Mouse (Mus musculus): ENCODE data around the gene Eif2b3.

The Eif2b3 gene

DNA sequence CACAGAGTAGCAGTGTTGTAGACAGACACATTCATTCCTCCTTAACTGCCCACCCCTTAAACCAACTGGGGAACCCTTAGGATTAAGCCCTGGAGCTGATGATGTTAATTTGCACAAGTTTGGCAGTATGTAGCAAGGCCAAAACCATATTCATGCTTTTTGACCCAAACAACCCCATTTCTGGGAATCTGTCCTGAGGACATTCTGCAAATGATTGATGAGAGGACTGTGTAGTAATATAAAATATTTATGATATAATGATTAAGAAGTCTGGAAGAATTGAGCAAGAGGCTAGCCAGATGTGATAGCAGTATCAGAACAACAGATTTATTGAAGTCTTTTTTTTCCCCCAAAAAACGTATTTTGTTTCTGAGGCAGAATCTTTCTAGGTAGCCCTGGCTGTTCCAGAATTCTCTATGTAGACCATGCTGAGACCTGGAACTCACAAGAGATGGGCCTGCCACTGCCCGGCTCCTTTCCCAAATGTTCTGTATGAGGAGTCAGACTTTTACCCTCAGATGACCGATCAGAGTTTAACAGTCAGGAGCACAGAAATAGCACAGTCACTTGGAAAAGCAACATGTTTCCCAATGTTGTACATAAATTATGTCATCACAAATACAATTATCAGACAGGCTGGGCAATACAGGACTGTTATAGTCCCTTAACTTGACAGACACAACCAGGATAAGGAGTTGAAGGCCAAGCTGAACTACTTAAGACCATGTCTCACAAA is 75.6 kb downstream of the Eif2b3 start:
- CTCF ChIA-PET, result no interaction called here

DNA sequence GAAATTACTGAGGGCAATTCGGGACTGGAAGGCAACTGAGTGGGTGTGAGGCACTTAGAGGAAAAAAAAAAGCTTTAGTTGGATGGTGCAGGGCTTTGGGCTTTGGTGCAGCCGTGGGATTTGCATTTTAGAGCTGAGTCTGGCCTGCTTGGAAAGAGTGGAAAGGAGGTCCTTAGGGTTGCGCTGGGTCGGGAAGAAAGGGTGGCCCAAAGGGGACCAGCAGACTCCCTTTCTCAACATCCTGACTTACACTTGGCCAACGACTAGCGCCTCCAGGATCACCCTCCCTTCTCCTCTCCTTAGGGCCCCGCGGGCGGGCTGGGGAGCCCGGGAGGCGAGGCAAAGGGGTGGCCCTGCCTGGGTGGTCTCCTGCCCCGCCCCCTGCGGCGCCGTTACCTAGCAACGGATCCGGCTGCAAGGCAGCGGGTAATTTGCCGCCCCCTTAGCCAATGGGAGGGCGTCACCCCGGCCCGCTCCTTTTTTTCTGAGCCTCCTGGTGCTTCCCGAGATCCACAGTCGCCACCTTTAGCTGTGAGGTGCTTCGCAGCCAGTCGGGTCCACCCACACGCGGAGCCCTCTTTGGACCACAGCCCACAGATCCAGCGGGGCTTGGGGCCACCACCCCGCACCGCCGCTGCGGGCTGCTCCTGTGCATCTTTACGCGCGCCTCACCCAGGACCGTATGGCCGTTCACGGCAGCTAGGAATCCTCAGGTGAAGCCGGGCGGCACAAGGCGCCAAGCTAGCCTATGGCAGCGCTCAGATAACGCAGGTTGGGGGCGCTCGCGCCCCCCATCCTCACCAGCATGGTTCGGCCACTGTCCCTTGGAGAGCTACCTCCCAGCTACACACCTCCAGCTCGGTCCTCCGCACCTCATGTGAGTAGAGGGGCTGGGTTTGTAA is 76.6 kb downstream of the Eif2b3 start, which contains the start of gene Ptch2:
Gene Ptch2 (plus strand): TSS at position 525 of the 902 bp plus-strand sequence.
- CTCF ChIA-PET, result no interaction called here

DNA sequence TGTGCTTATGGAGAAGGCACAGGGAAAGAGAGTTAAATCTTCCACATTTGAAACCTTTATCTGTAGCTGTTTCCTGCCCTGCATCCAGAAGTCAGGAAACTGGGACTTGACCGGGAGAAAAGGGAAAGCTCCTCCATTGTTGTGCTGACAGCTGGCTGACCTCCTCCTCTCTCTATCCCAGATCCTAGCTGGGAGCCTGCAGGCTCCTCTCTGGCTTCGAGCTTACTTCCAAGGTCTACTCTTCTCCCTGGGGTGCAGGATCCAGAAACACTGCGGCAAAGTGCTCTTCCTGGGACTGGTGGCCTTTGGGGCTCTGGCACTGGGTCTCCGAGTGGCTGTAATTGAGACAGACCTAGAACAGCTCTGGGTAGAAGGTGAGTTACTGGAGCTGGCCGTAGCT is 77.5 kb downstream of the Eif2b3 start:
- CTCF ChIA-PET, result no interaction called here

DNA sequence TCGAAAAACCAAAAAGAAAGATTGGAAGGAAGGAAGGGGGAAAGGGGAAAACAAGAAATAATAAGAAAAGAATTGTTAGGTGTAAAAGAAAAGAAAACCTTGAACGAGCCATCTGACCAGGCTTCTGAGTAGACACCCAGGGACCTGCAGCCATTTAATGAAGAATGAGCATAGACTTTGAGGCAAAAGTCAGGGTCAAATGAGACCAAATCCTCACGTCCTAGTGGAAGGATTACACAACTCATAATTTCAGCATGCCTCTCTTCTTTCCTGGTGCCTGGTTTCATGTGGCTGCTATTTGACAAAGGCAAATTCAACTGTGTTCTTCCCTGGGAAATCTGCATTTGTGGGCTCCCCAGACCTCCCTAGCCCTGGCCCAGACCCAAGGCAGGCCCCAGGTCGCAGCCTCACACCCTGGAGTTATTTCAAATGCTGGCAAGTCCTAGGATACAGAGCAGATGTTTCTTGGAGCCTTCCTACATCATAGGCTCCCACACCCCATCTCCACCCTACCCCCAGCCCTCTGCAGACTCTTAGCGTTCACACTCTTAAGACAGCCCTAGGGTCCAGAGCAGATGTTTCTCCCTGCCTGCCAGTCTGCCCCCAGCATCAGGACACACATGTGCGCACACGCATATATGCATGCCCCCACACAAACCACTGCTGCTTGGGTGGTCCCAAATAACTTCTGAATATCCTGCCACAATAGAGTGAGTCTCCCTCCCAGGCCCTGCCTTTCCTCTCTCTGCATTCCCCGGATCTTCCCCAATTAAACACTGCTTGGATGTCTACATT is 79.0 kb downstream of the Eif2b3 start:
- CTCF ChIA-PET, result no interaction called here

DNA sequence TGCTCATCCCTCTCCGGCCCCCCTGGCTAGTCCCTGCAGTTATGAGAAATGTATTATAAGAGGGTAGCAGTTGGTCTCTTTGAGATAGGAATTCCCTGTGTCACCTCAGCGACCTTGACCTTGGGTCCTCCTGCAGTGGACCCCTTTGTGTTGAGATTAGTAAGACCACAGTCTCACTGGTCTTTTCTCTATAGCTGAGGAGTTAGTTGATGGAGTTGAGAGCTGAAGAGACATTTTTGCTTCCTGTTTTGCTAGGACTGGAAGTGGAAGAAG is 79.5 kb downstream of the Eif2b3 start:
- CTCF ChIA-PET, result no interaction called here

DNA sequence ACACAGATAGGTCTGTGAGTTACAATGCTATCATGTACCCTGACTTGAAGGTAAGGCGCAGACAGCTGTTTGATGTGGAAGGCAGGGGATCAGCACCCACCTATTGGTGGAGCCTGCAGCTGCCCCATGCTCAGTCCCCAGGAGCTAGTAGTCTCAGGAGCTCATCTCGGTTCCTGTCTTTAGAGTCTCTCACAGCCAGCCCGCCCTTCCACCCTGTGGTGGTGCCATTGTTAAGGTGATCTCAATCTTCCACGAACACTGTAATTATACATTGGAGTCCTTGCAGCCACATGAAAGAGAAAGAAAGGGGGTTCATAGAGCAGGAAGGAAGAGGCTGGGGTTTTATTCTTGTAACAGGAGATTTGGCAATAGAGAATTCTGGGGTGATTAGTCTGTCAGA is 80.8 kb downstream of the Eif2b3 start:
- CTCF ChIA-PET, result no interaction called here

DNA sequence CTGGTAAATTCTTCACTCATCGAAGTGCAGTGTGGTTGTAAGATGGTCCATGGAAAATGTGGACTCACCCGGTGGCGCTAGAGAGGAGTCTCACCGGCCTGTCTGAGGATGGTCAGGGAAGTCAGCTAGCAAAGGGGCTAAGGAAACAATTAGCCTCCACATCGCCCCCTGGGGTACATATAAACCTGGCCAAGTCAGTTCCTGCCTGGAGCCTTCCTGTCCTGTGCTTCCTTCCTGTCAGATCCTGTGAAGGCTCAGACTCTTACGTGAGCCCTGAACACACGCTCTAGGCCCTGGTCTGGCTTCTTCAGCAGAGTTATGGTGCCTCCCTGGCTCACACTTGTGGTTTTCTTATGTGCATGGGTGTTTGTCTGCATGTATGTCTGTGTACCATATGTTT is 82.0 kb downstream of the Eif2b3 start:
- CTCF ChIA-PET, result no interaction called here

DNA sequence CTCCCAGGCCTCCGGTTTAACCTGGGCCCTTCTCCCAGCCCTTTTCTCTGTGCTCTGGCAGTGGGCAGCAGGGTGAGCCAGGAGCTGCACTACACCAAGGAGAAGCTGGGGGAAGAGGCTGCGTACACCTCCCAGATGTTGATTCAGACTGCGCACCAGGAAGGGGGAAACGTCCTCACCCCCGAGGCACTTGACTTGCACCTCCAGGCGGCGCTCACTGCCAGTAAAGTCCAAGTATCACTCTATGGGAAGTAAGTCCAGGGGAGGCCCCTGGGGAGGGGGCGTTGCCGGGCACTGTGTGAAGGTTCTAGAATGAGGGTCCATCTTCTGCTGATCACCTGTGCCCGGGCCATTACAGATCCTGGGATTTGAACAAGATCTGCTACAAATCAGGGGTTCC is 85.5 kb downstream of the Eif2b3 start:
- CTCF ChIA-PET, result no interaction called here

DNA sequence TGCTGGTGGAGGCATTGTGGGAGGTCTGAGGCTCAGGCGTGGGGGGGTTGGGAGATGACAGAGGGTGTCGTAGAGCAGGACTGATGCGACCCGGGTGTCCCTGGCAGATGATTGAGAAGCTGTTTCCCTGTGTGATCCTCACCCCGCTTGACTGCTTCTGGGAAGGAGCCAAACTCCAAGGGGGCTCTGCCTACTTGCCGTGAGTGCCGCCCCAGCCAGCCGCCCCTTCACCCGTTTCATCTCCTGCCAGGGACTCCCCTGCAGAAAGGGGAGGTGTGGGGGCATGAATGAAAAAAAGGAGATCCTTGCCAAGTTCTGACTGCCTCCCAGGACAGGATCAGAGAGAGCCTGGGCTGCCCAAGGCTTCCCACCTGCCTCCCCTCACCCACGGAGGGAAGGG is 85.9 kb downstream of the Eif2b3 start:
- CTCF ChIA-PET, result no interaction called here

DNA sequence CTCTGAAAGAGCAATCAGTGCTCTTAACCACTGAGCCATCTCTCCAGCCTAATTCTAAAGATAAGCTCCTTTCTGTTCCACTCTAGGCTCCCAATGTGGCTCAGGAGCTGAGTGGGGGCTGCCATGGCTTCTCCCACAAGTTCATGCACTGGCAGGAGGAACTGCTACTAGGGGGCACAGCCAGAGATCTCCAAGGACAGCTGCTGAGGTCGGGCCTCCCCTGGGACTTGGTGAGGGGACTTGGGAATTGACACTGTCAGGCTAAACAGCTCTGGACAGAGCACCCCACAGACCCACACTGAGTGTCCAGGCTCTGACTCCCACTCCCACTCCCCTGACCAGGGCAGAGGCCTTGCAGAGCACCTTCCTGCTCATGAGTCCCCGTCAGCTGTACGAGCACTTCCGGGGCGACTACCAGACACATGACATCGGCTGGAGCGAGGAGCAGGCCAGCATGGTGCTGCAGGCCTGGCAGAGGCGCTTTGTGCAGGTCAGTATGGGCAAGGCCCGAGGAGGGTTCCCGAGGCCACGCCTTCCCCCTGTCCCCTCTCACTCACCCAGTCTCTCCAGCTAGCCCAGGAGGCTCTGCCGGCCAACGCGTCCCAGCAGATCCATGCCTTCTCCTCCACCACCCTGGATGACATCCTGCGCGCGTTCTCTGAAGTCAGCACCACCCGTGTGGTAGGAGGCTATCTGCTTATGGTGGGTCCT is 88.8 kb downstream of the Eif2b3 start:
- CTCF ChIA-PET, result interaction anchor here (0.8 kb wide), 1 partner anchor 32 kb away, joined by 3 read pairs; no protein-coding TSS in a partner anchor

DNA sequence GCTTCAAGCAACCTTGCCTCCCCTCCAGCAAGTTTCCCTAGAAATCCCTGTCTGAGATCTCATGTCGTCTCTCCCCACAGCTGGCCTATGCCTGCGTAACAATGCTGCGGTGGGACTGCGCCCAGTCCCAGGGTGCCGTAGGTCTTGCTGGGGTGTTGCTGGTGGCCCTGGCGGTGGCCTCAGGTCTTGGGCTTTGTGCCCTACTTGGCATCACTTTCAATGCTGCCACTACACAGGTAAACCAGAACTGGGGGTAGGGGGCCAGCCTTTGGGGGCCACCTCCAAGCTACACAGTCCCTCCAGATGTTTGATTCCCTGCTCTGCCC is 89.3 kb downstream of the Eif2b3 start:
- CTCF ChIA-PET, result no interaction called here

DNA sequence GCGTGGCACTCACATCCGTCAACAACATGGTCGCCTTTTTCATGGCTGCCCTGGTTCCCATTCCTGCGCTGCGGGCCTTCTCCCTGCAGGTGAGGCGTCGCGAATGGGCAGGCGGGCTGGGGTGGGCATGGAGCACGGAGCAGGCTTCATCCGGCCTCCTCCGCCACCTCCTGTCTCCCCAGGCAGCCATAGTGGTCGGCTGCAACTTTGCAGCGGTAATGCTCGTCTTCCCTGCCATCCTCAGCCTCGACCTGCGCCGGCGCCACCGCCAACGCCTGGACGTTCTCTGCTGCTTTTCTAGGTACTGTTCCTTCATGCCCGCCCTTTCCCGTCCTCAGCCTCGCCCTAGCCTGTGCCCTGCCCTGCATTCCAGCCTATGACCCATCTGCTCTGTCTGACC is 90.1 kb downstream of the Eif2b3 start:
- CTCF ChIA-PET, result no interaction called here

DNA sequence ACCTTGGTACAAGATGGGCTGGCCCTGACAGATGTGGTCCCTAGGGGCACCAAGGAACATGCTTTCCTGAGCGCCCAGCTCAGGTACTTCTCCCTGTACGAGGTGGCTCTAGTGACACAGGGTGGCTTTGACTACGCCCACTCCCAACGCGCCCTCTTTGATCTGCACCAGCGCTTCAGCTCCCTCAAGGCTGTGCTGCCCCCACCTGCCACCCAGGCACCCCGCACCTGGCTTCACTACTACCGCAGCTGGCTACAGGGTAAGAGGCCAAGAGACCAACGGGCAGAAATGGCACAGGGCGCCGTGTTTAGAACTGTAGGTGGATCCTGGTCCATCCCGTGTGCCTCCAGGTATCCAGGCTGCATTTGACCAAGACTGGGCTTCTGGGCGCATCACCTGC is 91.0 kb downstream of the Eif2b3 start:
- CTCF ChIA-PET, result interaction anchor here (0.6 to 1.1 kb wide), 2 partner anchors 19 to 36 kb away, joined by 3 read pairs; no protein-coding TSS in a partner anchor

DNA sequence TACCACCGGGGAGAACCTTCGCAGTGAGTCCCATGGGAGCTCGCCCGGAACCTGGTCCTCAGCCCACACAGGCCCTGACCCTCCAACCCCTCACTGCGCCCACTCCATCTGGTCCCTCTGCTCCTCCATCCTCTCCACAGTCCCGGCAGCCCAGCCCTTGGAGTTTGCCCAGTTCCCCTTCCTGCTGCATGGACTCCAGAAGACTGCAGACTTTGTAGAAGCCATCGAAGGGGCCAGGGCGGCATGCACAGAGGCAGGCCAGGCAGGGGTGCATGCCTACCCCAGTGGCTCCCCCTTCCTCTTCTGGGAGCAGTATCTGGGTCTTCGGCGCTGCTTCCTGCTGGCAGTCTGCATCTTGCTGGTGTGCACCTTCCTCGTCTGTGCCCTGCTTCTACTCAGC is 91.8 kb downstream of the Eif2b3 start:
- CTCF ChIA-PET, result interaction anchor here (1.1 kb wide), 1 partner anchor 35 kb away, joined by 3 read pairs; no protein-coding TSS in a partner anchor

DNA sequence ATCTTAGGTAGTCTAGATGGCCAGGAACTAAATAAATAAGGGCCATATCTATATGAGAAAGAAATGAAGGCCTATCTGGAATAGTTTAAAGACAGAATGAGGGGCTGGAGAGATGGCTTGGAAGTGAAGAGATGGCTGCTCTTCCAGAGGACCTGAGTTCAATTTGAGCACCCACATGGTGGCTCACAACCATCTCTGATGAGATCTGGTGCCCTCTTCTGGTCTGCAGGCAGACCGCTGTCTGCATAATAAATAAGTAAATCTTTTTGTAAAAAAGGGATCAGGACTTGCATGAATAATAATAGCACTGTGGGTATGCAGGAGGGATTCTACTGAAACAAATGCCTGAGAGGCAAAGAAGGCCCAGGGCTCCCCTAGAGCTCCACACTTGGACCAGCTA is 94.0 kb downstream of the Eif2b3 start:
- CTCF ChIA-PET, result interaction anchor here (0.5 kb wide), 1 partner anchor 44 kb away, joined by 3 read pairs; no protein-coding TSS in a partner anchor

DNA sequence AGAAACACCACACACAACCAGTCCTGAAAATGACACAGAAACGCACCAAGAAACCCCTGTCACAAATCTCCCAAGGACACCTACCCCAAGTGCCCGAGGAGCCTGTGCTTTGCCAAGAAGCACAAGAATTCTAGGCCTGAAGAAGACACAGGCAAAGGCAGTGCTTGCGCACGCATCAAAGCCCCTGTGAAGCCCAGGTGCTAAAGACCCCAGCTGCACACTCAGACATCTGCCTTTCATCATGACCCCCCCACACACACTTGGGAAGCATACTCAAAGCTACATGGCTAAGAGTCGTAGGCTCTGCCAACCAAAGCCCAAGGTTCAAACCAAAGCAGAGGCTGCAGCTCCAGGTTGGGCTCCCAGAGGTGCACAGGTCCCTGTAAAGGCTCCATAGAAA is 96.4 kb downstream of the Eif2b3 start:
- CTCF ChIA-PET, result interaction anchor here (0.6 kb wide), 1 partner anchor 380 kb away, joined by 10 read pairs; no protein-coding TSS in a partner anchor

DNA sequence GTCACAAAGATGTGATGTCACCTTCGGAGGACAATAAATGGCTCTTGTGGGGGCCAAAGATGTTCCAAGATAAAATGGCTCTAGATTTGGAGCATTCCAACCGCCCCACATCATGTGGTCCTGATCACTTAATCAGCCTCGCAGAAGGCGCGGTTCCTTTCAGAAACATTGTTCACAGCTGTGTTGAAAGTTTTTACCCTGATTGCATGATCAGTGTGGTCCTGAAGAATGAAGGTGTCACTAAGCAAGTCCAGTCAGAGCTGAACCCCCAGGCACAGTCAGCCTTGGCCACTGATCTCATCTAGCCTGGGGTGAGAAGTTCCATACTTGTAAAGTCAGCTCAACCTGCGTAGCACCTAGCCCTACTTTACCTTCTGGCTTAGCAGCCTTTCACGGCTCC is 98.7 kb downstream of the Eif2b3 start:
- CTCF ChIA-PET, result no interaction called here

DNA sequence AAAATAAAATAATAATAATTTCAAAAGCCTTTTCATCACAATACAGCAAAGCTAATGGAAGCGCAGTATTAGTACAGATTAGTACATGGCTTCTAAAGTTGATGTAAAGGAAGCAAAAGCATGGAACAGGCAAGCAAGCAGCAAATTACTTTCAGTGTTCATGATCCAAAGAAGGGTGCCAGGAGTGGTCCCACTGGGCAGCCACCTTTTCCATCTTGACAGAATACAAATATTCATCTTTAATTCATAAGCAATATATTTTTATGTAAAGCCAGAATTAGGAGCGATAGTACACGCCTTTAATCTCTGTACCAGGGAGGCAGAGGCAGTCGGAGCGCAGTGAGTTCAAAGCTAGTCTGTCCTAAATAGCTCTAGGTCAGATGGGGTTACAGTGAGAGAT is 100.4 kb downstream of the Eif2b3 start:
- CTCF ChIA-PET, result interaction anchor here (0.8 to 3.3 kb wide), 4 partner anchors 9 to 34 kb away, joined by 3 to 17 read pairs (median 8); partner anchors contain the start of gene Plk3

DNA sequence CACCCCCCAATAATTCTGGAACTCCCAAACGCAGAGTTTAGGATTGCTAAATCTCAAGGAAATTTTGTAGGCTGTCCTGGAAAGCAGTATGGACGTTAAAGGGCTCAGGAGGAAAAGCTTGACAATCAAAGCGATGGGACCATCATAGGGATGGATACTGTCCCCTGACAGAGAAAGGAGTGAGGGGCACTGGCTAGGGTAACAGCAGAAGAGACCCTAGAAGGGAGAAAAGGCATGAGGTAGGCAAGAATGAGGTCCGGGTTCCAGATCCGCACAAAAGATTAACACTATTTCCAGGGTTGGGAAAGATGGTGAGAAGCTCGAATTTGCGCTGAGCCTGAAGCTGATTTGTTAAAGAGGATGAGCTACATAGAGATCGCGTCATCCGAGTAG is 100.8 kb downstream of the Eif2b3 start:
- CTCF ChIA-PET, result interaction anchor here (0.6 to 3.3 kb wide), 5 partner anchors 9 to 35 kb away, joined by 3 to 17 read pairs (median 5); partner anchors contain the start of gene Plk3

DNA sequence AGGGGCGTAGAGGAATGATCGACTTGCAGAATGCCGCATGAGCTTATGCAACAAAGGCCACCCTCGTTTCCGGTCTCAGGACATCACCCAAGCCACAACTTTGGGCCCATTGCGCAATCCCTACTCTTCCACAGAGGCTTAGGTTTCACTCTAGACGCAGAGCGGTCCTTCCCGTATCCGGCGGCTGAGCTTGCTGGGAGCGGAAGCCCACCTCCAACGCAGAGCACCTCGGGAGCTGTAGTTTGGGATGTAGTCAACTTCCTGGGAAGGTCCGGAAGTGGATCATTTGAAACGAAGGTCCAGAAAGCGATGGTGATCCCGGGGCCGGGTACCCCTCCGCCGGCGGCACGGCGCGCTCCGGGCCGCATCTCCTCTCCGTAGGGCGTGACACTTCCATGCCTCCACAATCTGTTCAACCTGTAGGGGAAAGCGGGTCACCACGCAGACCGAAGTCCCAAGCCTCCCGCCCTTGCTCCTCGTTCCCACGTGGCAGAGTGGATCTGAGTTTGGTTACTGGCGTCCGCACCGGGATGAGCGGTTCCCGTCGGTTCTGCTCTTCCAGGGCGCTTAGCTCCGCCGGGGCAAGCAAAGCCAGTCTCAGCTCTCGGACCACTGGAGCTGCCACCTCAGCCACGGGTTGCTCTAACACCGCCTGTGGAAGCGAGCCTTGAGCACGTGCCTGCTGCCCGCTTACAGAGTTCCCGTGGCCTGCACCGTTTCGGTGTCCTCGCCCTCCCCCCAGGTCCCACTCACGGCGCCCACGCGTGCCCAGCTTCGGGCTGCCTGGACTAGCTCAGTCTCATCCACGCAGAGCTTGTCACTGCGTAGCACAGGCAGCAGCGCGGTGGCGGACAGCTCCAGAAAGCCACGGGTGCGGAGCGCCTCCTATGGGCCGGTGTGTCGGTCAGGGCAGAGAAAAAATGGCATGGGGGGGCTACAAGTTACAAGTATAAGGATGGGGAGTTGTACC is 101.5 kb downstream of the Eif2b3 start:
- CTCF ChIA-PET, result interaction anchor here (0.6 to 3.3 kb wide), 5 partner anchors 8 to 36 kb away, joined by 3 to 17 read pairs (median 5); partner anchors contain the start of gene Plk3
